Mouse (Mus musculus) stomach, postnatal 0 days (tissue): ENCODE measurements around the gene Ptpn1. TPM values are rescaled to one million over a fixed set of nuclear protein-coding genes. Genes with fewer than 3 reads are reported as not detected.

Experiments used
- ATAC-seq: fragments of 200-750 bp; cut with Nextera tagmentation; 2 replicates; pipeline ENCODE4 v1.8.0; 2017; ENCODE audit not compliant: low FRiP score, low TSS enrichment
- DNase-seq: peaks from one replicate; pipeline ENCODE4 v3.0.0-alpha.2; 2016; ENCODE audit warnings: low spot score
- H3K27ac ChIP-seq: fragments of 300-500 bp; sonication (generic); replicated peaks from 2 replicates; pipeline ENCODE4 v1.5.1; 2014; ENCODE audit warnings: mild to moderate bottlenecking, control low read depth
- H3K27me3 ChIP-seq: fragments of 300-500 bp; sonication (generic); 2 replicates; pipeline ENCODE4 v1.6.1; 2014; ENCODE audit warnings: low read length; ENCODE audit not compliant: control insufficient read depth, insufficient read depth
- H3K36me3 ChIP-seq: fragments of 300-500 bp; sonication (generic); 2 replicates; pipeline ENCODE4 v1.6.1; 2014; ENCODE audit warnings: low read length, mixed read lengths; ENCODE audit not compliant: control insufficient read depth, insufficient read depth
- H3K4me1 ChIP-seq: fragments of 300-500 bp; sonication (generic); replicated peaks from 2 replicates; pipeline ENCODE4 v1.6.1; 2014; ENCODE audit warnings: antibody characterized with exemption; ENCODE audit not compliant: control insufficient read depth, insufficient read depth
- H3K4me2 ChIP-seq: fragments of 300-500 bp; sonication (generic); replicated peaks from 2 replicates; pipeline ENCODE4 v1.6.1; 2014; ENCODE audit warnings: low read depth, mild to moderate bottlenecking, control low read depth, moderate library complexity
- H3K4me3 ChIP-seq: fragments of 300-500 bp; sonication (generic); 2 replicates; pipeline ENCODE4 v1.5.1; 2014; ENCODE audit warnings: low read depth, low read length, control low read depth
- H3K9ac ChIP-seq: fragments of 300-500 bp; sonication (generic); 2 replicates; pipeline ENCODE4 v1.6.1; 2014; ENCODE audit warnings: mild to moderate bottlenecking, low read length, control low read depth, mixed read lengths
- H3K9me3 ChIP-seq: fragments of 300-500 bp; sonication (generic); 2 replicates; pipeline ENCODE4 v1.6.1; 2016; ENCODE audit warnings: low read length; ENCODE audit not compliant: control insufficient read depth
- CTCF ChIP-seq: IDR thresholded peaks from 2 replicates; pipeline ENCODE4 v1.5.1; 2016; ENCODE audit warnings: antibody characterized with exemption, low read depth, mild to moderate bottlenecking, moderate library complexity
- EP300 ChIP-seq: optimal IDR thresholded peaks from 2 replicates; pipeline ENCODE3; 2016; ENCODE audit warnings: antibody characterized with exemption
- WGBS: fragments of 180-500 bp; shearing (Covaris S2); extraction: QIAGEN DNeasy Blood & Tissue Kit; methylation state at CpG from one replicate; pipeline ENCODE4 v1.1.7; 2014; 5-methylcytosine and 5-hydroxymethylcytosine counted together
- polyA plus RNA-seq: library from polyadenylated mRNA; unstranded; fragments of >200 nt; fragmentation: Nextera tagmentation; extraction: Ambion mirVana; gene quantifications from 2 replicates; pipeline ENCODE4 v1.2.1, GENCODE M21; 2015

The Ptpn1 gene
- polyA plus RNA-seq, 1 experiment from 2014 or later, result 51.1 TPM

GRCm38 (mm10) chr2:167891908-167892307 lies 39.9 kb upstream of the Ptpn1 start:
- H3K9me3 ChIP-seq, result no peaks in the 10 kb centered on the region
- ATAC-seq (peak; percentile 47), DNase-seq (peak; percentile 69)
- no peak overlapping the region for H3K4me3 ChIP-seq
- no peaks in the 10 kb centered on the region for H3K27me3 ChIP-seq
- H3K9ac ChIP-seq, result no peak overlapping the region
- H3K36me3 ChIP-seq, result no peaks in the 10 kb centered on the region
- H3K4me1 ChIP-seq, result no peaks in the 10 kb centered on the region
- 30% methylated on average over 9 of the region's 9 CpGs for WGBS
- no peak overlapping the region for H3K27ac ChIP-seq
- H3K4me2 ChIP-seq, result no peak overlapping the region
- TF ChIP-seq CTCF (peak; percentile 93), EP300 (no peak)

- WGBS, result 61% methylated on average over 10 of the region's 10 CpGs
- Histone ChIP-seq H3K27me3 (no peaks in the 10 kb centered on the region), H3K9me3 (no peaks in the 10 kb centered on the region), H3K27ac (no peak overlapping the region), H3K9ac (no peak overlapping the region), H3K4me1 (no peaks in the 10 kb centered on the region), H3K4me2 (no peak overlapping the region), H3K4me3 (no peak overlapping the region), H3K36me3 (no peaks in the 10 kb centered on the region)
- no peak for DNase-seq
- no peak for ATAC-seq
- no peak for TF ChIP-seq EP300
- no peak for TF ChIP-seq CTCF
These were observed 38.2 kb upstream of the Ptpn1 start for GRCm38 (mm10) chr2:167893680-167894079.

DNA sequence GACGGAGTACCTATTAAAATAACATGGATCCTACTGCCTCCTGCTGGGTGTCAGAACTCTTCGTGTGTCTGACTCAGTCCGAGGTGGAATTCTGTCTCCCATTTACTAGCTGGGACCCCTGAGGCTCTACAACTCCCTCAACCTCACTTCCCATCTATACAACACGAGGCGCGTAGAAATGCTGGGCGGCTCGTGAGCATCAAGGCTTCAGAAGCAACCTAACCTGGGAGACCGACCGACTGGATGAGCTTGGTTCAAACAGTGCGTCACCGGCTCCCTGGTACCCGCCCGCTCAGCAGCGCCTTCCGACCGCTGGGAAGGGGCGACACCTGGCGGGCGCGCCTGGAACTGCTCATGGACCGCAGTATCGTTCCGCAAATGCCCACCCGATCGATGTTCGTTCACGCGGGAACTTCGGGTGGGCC lies 36.9 kb upstream of the Ptpn1 start:
- under 1% methylated on average over 30 of the region's 30 CpGs for WGBS
- no peak for TF ChIP-seq EP300
- TF ChIP-seq CTCF, result peak; percentile 93
- peak; percentile 82 for ATAC-seq
- H3K4me3 ChIP-seq, result no peak overlapping the region
- H3K4me1 ChIP-seq, result no peaks in the 10 kb centered on the region
- peak; percentile 86 for DNase-seq
- H3K9me3 ChIP-seq, result no peaks in the 10 kb centered on the region
- no peaks in the 10 kb centered on the region for H3K27me3 ChIP-seq
- no peaks in the 10 kb centered on the region for H3K36me3 ChIP-seq
- H3K9ac ChIP-seq, result no peak overlapping the region
- no peak overlapping the region for H3K27ac ChIP-seq
- H3K4me2 ChIP-seq, result peak overlapping the region; percentile 44; the same call in 1 of the 2 replicates

DNA sequence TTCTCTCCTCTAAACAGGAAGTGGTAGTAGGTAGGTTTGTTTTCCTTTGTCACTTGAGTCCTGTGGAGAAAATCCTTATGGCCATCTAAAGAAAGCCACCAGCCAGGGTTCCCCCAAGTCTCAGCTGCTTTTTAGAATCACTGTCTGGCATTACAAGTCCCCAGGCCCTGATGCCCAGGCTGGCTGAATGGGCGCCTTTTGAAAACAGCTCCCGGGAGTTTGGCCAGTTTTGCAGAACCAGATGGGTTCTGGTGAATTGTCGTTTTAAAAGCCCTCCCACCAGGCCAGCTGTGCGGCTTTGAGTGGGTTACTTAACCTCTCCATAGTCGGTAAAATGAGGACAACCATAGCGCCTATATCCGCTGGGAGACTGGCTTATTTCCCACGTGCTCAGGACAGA lies 34.0 kb upstream of the Ptpn1 start:
- 74% methylated on average over 8 of the region's 8 CpGs for WGBS
- ATAC-seq, result no peak
- Histone ChIP-seq H3K4me3 (no peak overlapping the region), H3K27me3 (no peaks in the 10 kb centered on the region), H3K9me3 (no peaks in the 10 kb centered on the region), H3K36me3 (no peaks in the 10 kb centered on the region), H3K4me2 (no peak overlapping the region), H3K9ac (no peak overlapping the region), H3K27ac (no peak overlapping the region), H3K4me1 (no peaks in the 10 kb centered on the region)
- TF ChIP-seq CTCF (no peak), EP300 (no peak)
- DNase-seq, result no peak

- Histone ChIP-seq H3K36me3 (no peaks in the 10 kb centered on the region), H3K4me1 (no peaks in the 10 kb centered on the region), H3K4me3 (no peak overlapping the region), H3K27me3 (no peaks in the 10 kb centered on the region), H3K4me2 (no peak overlapping the region), H3K9ac (no peak overlapping the region), H3K27ac (no peak overlapping the region), H3K9me3 (no peaks in the 10 kb centered on the region)
- TF ChIP-seq CTCF, result peak; percentile 23; the same call in 1 of the 2 replicates
- TF ChIP-seq EP300, result no peak
- DNase-seq (peak; percentile 33), ATAC-seq (no peak)
- WGBS, result 21% methylated on average over 16 of the region's 16 CpGs
These were observed 31.9 kb upstream of the Ptpn1 start for GRCm38 (mm10) chr2:167899989-167900421.

GRCm38 (mm10) chr2:167902116-167902703 lies 29.6 kb upstream of the Ptpn1 start:
- DNase-seq (no peak), ATAC-seq (no peak)
- WGBS, result 62% methylated on average over 9 of the region's 9 CpGs
- Histone ChIP-seq H3K4me1 (no peaks in the 10 kb centered on the region), H3K27ac (peak overlapping the region; percentile 56; the same call in 1 of the 2 replicates), H3K27me3 (no peaks in the 10 kb centered on the region), H3K9ac (0 out of 2 replicates have a peak overlapping the region, but pooled peaks have one; percentile 18), H3K9me3 (no peaks in the 10 kb centered on the region), H3K36me3 (no peaks in the 10 kb centered on the region), H3K4me2 (no peak overlapping the region), H3K4me3 (no peak overlapping the region)
- no peak for TF ChIP-seq EP300
- peak; percentile 38; the same call in 1 of the 2 replicates for TF ChIP-seq CTCF
